Mouse (Mus musculus): ENCODE measurements around the gene Mid1. TPM values are rescaled to one million over a fixed set of nuclear protein-coding genes. Genes with fewer than 3 reads are reported as not detected.

The Mid1 gene
- polyA plus RNA-seq, 1 experiment = 8.8 TPM

DNA sequence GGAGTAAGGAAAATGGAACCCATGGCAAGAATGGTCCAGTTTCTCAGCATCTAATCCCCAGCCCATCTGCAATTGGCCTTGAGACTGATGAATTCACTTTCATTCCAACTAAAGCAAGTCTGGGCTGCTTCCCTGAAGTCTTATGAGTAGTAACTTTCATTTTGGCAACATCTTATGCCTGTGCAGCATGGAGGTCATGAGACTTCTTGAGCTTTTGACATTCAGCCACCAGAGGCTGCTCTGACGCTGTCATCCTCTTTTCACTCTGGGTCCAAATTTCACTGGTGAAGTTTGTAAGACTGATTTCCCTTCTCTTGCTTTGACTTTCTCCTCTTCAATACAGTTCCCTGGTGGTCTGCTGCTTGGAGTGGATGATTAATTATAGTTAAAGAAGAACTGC lies 177.8 kb downstream of the Mid1 start:
- Histone ChIP-seq H3K4me1 (ENCODE audit: control insufficient read depth, insufficient read depth, low read length) (no peaks in the 10 kb centered on the region; the same call in 1 of the 2 replicates), H3K27me3 (replicated peaks; ENCODE audit: control insufficient read depth, insufficient read depth, low read length) (no peaks in the 10 kb centered on the region), H3K4me3 (ENCODE audit: insufficient read depth, low read depth, low read length) (no peak overlapping the region), H3K27ac (ENCODE audit: insufficient read depth, low read depth, low read length) (no peak overlapping the region), H3K36me3 (ENCODE audit: control insufficient read depth, insufficient read depth, low read length) (no peaks in the 10 kb centered on the region)
- TF ChIP-seq CTCF (conservative IDR thresholded peaks at IDR 0.05; ENCODE audit: insufficient read depth, insufficient read length, low read depth, low read length) (peak; percentile 59), POLR2A (IDR thresholded peaks at IDR 0.05; ENCODE audit: low read depth, low read length) (no peak)
- peak; percentile 76 for DNase-seq
- WGBS = 17% methylated on average over 1 of the region's 1 CpGs

DNA sequence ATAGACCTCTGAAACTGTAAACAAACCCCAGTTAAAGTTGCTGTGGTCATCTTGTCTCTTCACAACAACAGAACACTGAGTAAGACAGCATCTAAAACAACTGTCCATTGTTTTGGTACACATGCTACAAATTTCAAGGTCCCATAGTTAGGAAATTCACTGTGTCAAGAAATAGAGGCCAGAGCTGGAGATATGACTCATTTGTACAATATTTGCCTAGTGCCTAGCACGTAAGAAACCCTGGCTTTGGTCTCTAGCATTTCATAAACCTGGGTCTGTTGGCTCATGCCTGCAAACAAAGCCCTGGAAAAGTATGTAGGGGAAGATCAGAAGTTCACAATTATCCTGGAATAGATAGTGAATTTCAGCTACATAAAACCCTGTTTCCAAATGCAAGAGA lies 178.8 kb downstream of the Mid1 start:
- no peak for DNase-seq
- Histone ChIP-seq H3K36me3 (ENCODE audit: control insufficient read depth, insufficient read depth, low read length) (no peaks in the 10 kb centered on the region), H3K4me3 (ENCODE audit: insufficient read depth, low read depth, low read length) (no peak overlapping the region), H3K4me1 (ENCODE audit: control insufficient read depth, insufficient read depth, low read length) (no peaks in the 10 kb centered on the region; the same call in 1 of the 2 replicates), H3K27me3 (replicated peaks; ENCODE audit: control insufficient read depth, insufficient read depth, low read length) (no peaks in the 10 kb centered on the region), H3K27ac (ENCODE audit: insufficient read depth, low read depth, low read length) (no peak overlapping the region)
- 67% methylated on average over 1 of the region's 1 CpGs for WGBS
- TF ChIP-seq CTCF (conservative IDR thresholded peaks at IDR 0.05; ENCODE audit: insufficient read depth, insufficient read length, low read depth, low read length) (no peak), POLR2A (IDR thresholded peaks at IDR 0.05; ENCODE audit: low read depth, low read length) (no peak)

DNA sequence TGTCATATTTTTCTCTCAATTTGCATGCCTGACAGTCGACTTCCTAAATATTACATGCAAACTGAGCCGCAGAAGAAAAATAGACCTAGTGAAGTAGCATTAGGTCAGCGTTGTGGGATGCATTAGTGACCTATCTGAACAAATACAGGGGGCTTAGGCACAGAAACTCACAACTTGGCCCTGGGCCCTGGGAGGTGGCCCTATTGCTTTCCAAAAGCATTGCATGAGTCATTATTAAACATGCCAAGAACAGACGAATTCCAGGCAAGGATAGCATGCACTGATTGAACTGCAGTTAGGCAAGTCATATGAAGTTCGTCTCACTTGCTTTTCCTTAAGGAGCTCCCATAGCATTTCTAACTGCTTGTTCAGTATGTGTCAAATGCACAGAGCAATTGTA lies 183.2 kb downstream of the Mid1 start:
- DNase-seq = no peak
- no peak overlapping the region for H3K27ac ChIP-seq (ENCODE audit: insufficient read depth, low read depth, low read length)

DNA sequence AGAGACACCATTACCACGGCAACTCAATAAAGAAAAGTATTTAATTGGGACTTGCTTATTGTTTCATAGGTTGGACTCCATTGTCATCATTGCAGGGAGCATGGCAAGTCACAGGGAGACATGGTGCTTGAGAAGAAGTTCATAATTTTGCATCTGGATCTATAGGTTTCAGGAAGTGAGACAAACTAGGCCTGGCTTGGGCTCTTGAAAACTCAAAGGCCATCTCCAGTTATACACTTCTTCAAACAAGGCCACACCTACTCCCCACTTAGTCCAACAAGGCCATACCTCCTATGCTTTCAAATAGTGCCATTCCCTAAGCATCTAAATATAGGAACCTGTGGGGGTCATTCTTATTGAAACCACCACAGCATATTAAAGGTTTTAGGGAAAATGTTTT lies 189.5 kb downstream of the Mid1 start:
- no peak overlapping the region for H3K4me3 ChIP-seq (ENCODE audit: insufficient read depth, low read depth, low read length)
- TF ChIP-seq CTCF (conservative IDR thresholded peaks at IDR 0.05; ENCODE audit: insufficient read depth, insufficient read length, low read depth, low read length) (no peak), POLR2A (IDR thresholded peaks at IDR 0.05; ENCODE audit: low read depth, low read length) (no peak)
- no peaks in the 10 kb centered on the region for H3K4me1 ChIP-seq (ENCODE audit: control insufficient read depth, insufficient read depth, low read length)
- WGBS = 100% methylated on average over 1 of the region's 1 CpGs
- H3K27ac ChIP-seq (ENCODE audit: insufficient read depth, low read depth, low read length) = no peak overlapping the region
- no peaks in the 10 kb centered on the region for H3K27me3 ChIP-seq (replicated peaks; ENCODE audit: control insufficient read depth, insufficient read depth, low read length)
- no peak for DNase-seq
- H3K36me3 ChIP-seq (ENCODE audit: control insufficient read depth, insufficient read depth, low read length) = no peaks in the 10 kb centered on the region

More for the DNA sequence above, 183.2 kb downstream of the Mid1 start:
- 80% methylated on average over 5 of the region's 5 CpGs for WGBS
- no peak for TF ChIP-seq CTCF (conservative IDR thresholded peaks at IDR 0.05; ENCODE audit: insufficient read depth, insufficient read length, low read depth, low read length)
- TF ChIP-seq POLR2A (IDR thresholded peaks at IDR 0.05; ENCODE audit: low read depth, low read length) = no peak
- no peaks in the 10 kb centered on the region for H3K36me3 ChIP-seq (ENCODE audit: control insufficient read depth, insufficient read depth, low read length)
- H3K4me3 ChIP-seq (ENCODE audit: insufficient read depth, low read depth, low read length) = no peak overlapping the region
- H3K27me3 ChIP-seq (replicated peaks; ENCODE audit: control insufficient read depth, insufficient read depth, low read length) = no peaks in the 10 kb centered on the region
- no peaks in the 10 kb centered on the region for H3K4me1 ChIP-seq (ENCODE audit: control insufficient read depth, insufficient read depth, low read length)

DNA sequence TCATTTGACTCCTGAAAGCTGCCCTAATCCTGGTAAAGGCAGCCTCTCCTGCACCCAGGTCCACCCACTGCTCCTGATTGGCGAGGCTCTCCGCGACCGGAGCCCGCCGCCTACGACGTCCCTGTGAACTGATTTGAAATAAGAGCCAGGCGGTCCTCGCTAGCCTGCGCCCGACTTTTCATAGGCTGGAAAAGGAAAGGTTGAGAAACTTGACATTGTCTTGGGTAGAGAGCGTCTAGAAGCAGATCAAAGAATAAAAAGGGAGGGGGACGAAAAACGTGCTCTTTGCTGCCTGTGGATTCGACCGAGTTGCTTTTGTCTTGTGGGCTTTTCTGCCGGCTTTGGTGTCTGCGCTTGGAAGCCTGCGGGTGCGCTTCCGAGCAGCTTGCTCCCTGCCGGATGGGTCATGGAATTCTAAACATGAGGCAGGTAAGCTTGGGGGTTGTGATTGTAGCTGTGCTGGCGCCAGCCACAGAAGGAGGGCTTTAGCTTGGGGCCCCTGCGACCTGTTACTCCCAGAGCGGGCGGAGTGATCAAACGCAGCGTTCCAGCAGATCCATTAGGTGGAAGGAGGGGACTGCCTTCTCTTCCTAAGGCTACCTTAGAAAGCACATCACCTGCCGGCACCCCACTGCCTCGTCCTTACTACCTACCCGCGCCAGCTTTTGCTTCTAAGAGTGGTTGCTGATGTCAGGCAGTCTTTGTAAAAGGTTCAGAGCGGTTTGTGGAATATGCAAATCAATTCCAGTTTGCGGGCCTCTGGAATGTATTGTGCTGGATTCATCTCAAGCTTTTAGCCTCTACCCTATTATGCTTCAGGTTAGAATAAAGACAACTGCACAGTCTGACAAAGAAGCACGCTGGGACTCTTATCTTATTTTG lies 194.7 kb downstream of the Mid1 start:
- H3K4me1 ChIP-seq (ENCODE audit: control insufficient read depth, insufficient read depth, low read length) = 0 out of 2 replicates have a peak, but pooled peaks cover 4% of the 10 kb centered on the region
- peak; percentile 95 for DNase-seq
- TF ChIP-seq CTCF (conservative IDR thresholded peaks at IDR 0.05; ENCODE audit: insufficient read depth, insufficient read length, low read depth, low read length) = no peak
- TF ChIP-seq POLR2A (IDR thresholded peaks at IDR 0.05; ENCODE audit: low read depth, low read length) = no peak
- WGBS = under 1% methylated on average over 36 of the region's 36 CpGs
- H3K27me3 ChIP-seq (replicated peaks; ENCODE audit: control insufficient read depth, insufficient read depth, low read length) = no peaks in the 10 kb centered on the region
- H3K27ac ChIP-seq (ENCODE audit: insufficient read depth, low read depth, low read length) = peak overlapping the region; percentile 63
- peak overlapping the region; percentile 78 for H3K4me3 ChIP-seq (ENCODE audit: insufficient read depth, low read depth, low read length)
- H3K36me3 ChIP-seq (ENCODE audit: control insufficient read depth, insufficient read depth, low read length) = no peaks in the 10 kb centered on the region

DNA sequence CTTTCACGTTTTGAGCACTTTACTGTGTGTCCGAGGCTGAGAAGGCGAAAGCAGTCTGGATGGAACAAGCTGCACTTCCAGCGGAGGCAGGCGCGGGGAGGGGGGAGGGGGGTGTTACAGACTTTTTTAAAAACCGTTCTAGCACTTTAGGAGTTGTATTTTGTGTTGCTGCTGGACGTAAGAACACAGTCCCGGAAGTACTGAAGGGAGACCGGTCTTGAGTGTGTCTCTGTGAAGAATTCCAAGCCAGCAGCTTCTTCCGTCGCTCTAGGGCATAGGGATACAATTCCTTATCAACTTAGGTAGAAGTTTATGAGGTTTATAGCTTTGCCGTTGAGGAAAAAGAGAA lies 195.3 kb downstream of the Mid1 start:
- H3K36me3 ChIP-seq (ENCODE audit: control insufficient read depth, insufficient read depth, low read length) = no peaks in the 10 kb centered on the region
- DNase-seq = no peak
- whole genome bisulfite sequencing = 0% methylated on average over 13 of the region's 13 CpGs
- 0 out of 2 replicates have a peak overlapping the region, but pooled peaks have one; percentile 66 for H3K27ac ChIP-seq (ENCODE audit: insufficient read depth, low read depth, low read length)
- H3K27me3 ChIP-seq (replicated peaks; ENCODE audit: control insufficient read depth, insufficient read depth, low read length) = no peaks in the 10 kb centered on the region
- H3K4me1 ChIP-seq (ENCODE audit: control insufficient read depth, insufficient read depth, low read length) = 0 out of 2 replicates have a peak, but pooled peaks cover 4% of the 10 kb centered on the region
- TF ChIP-seq POLR2A (IDR thresholded peaks at IDR 0.05; ENCODE audit: low read depth, low read length) = no peak
- TF ChIP-seq CTCF (conservative IDR thresholded peaks at IDR 0.05; ENCODE audit: insufficient read depth, insufficient read length, low read depth, low read length) = no peak
- H3K4me3 ChIP-seq (ENCODE audit: insufficient read depth, low read depth, low read length) = peak overlapping the region; percentile 78

DNA sequence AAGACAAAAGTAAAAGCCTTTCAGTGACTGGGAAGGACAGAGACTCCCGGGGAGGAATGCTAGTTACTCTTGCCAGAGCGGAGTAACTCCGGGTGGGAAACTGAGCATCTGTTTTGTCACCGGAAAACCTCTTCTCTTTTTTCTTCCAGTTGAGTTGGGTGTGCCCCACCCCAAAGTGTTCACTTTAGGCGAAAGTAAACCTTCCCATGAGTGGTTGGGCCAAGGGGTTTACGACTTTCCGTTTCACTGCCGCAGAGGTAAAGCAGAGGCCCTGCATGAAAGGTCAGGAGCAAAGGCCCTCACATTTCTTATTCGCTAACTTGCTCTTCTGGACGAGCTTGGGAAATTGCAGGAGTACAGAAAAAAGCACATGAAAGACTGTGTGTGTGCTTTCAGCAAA lies 195.8 kb downstream of the Mid1 start:
- no peaks in the 10 kb centered on the region for H3K27me3 ChIP-seq (replicated peaks; ENCODE audit: control insufficient read depth, insufficient read depth, low read length)
- 0 out of 2 replicates have a peak, but pooled peaks cover 4% of the 10 kb centered on the region for H3K4me1 ChIP-seq (ENCODE audit: control insufficient read depth, insufficient read depth, low read length)
- DNase-seq = peak; percentile 42
- no peaks in the 10 kb centered on the region for H3K36me3 ChIP-seq (ENCODE audit: control insufficient read depth, insufficient read depth, low read length)
- WGBS = 2% methylated on average over 10 of the region's 10 CpGs
- peak overlapping the region; percentile 66; the same call in 1 of the 2 replicates for H3K27ac ChIP-seq (ENCODE audit: insufficient read depth, low read depth, low read length)
- TF ChIP-seq POLR2A (IDR thresholded peaks at IDR 0.05; ENCODE audit: low read depth, low read length) = no peak
- no peak for TF ChIP-seq CTCF (conservative IDR thresholded peaks at IDR 0.05; ENCODE audit: insufficient read depth, insufficient read length, low read depth, low read length)
- H3K4me3 ChIP-seq (ENCODE audit: insufficient read depth, low read depth, low read length) = peak overlapping the region; percentile 78

Measured in kidney, adult 2 months (tissue).